Mouse (Mus musculus) embryonic facial prominence, embryonic 13.5 days (tissue): Measurements from ENCODE around the gene Plekhm3. TPM values are rescaled to one million over a fixed set of nuclear protein-coding genes. Genes with fewer than 3 reads are reported as not detected.

ENCODE experiments used
- ATAC-seq: fragments of 200-750 bp; cut with Nextera tagmentation; 2 replicates; pipeline ENCODE4 v1.8.0; 2017; ENCODE audit warnings: low read depth; ENCODE audit not compliant: insufficient number of reproducible peaks, insufficient read depth, low FRiP score, low TSS enrichment
- H3K27ac ChIP-seq: fragments of 300-500 bp; sonication (generic); 2 replicates; pipeline ENCODE4 v1.5.1; 2015; ENCODE audit warnings: moderate library complexity, mild to moderate bottlenecking, inconsistent platforms
- H3K27me3 ChIP-seq: fragments of 300-500 bp; sonication (generic); 2 replicates; pipeline ENCODE4 v1.6.1; 2015; ENCODE audit warnings: mild to moderate bottlenecking, inconsistent platforms
- H3K36me3 ChIP-seq: fragments of 300-500 bp; sonication (generic); 2 replicates; pipeline ENCODE4 v1.6.1; 2015; ENCODE audit warnings: mild to moderate bottlenecking, inconsistent platforms
- H3K4me1 ChIP-seq: fragments of 300-500 bp; sonication (generic); 2 replicates; pipeline ENCODE4 v1.6.1; 2015; ENCODE audit warnings: inconsistent platforms
- H3K4me2 ChIP-seq: fragments of 300-500 bp; sonication (generic); 2 replicates; pipeline ENCODE4 v1.6.1; 2015; ENCODE audit warnings: moderate library complexity, mild to moderate bottlenecking, inconsistent platforms
- H3K4me3 ChIP-seq: fragments of 300-500 bp; sonication (generic); 2 replicates; pipeline ENCODE4 v1.5.1; 2015; ENCODE audit warnings: mild to moderate bottlenecking, inconsistent platforms
- H3K9ac ChIP-seq: fragments of 300-500 bp; sonication (generic); 2 replicates; pipeline ENCODE4 v1.6.1; 2015; ENCODE audit warnings: mild to moderate bottlenecking, inconsistent platforms
- H3K9me3 ChIP-seq: fragments of 300-500 bp; sonication (generic); 2 replicates; pipeline ENCODE4 v1.6.1; 2016; ENCODE audit warnings: inconsistent platforms
- WGBS: fragments of 180-500 bp; shearing (Covaris S2); methylation state at CpG from one replicate; pipeline ENCODE4 v1.1.7; 2015; ENCODE audit warnings: mixed read lengths; 5-methylcytosine and 5-hydroxymethylcytosine counted together
- polyA plus RNA-seq: library from polyadenylated mRNA; unstranded; fragments of >200 nt; fragmentation: Nextera tagmentation; extraction: Ambion mirVana; gene quantifications from 2 replicates; pipeline ENCODE4 v1.2.1, GENCODE M21; 2015

Plekhm3 gene
- polyA plus RNA-seq, 1 experiment from 2014 or later: 8.7 TPM

GRCm38 (mm10) chr1:64875156-64875555 lies 81.5 kb downstream of the Plekhm3 start:
- Histone ChIP-seq H3K4me1 (no peaks in the 10 kb centered on the region), H3K9ac (no peak overlapping the region), H3K36me3 (0 out of 2 replicates have a peak, but pooled peaks cover 5% of the 10 kb centered on the region), H3K27me3 (no peaks in the 10 kb centered on the region), H3K4me2 (no peak overlapping the region), H3K4me3 (no peak overlapping the region), H3K27ac (no peak overlapping the region), H3K9me3 (no peaks in the 10 kb centered on the region)
- ATAC-seq: no peak
- WGBS: 81% methylated on average over 1 of the region's 1 CpGs

DNA sequence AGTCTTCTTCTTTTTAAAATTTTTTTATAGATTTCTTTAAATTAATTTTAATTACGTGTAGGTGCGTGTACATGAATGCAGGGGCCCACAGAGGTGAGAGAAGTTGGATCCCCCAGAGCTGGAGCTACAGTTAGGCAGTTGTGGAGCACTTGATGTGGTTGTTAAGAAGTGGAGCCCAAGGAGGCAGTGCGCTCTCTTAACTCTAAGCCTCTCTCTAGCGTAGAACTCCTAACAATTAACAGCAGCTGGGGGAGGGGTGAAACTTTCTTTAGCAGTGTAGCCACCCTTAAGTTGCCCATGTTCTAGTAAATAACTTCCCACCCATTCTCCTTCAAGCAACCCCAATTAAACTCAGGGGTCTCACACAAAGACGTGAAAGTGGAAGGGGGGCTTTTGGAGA lies 84.7 kb downstream of the Plekhm3 start:
- Histone ChIP-seq H3K4me3 (no peak overlapping the region), H3K27ac (no peak overlapping the region), H3K4me2 (no peak overlapping the region), H3K4me1 (peaks cover 5% of the 10 kb centered on the region; the same call in 1 of the 2 replicates), H3K27me3 (no peaks in the 10 kb centered on the region), H3K36me3 (0 out of 2 replicates have a peak, but pooled peaks cover 1% of the 10 kb centered on the region), H3K9ac (no peak overlapping the region), H3K9me3 (no peaks in the 10 kb centered on the region)
- 75% methylated on average over 5 of the region's 5 CpGs for WGBS
- no peak for ATAC-seq

DNA sequence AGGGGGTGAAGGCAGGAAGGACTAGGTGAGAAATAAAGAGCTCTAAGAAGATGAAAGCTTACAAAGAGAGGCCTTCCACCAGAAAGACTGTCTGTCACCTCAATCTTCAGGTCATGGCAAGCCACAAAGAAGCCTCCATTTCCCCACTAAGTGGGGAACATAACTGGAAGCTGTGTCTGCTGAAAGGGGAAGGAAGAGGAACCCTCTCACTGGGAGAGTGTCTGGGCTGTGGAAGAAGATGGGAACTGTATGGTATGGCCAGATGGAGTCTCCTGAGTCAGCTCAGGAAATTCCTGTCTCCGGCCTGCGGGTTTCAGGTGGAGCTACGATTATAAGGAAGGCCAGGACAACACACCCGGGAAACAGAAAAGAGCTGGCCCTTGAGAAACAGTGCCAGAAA lies 88.9 kb downstream of the Plekhm3 start:
- no peak for ATAC-seq
- H3K36me3 ChIP-seq: no peaks in the 10 kb centered on the region
- 63% methylated on average over 4 of the region's 4 CpGs for WGBS
- no peak overlapping the region for H3K9ac ChIP-seq
- H3K27me3 ChIP-seq: no peaks in the 10 kb centered on the region
- no peak overlapping the region for H3K4me3 ChIP-seq
- H3K4me1 ChIP-seq: peaks cover 5% of the 10 kb centered on the region; the same call in 1 of the 2 replicates
- no peaks in the 10 kb centered on the region for H3K9me3 ChIP-seq
- no peak overlapping the region for H3K4me2 ChIP-seq
- no peak overlapping the region for H3K27ac ChIP-seq

- no peak overlapping the region for H3K9ac ChIP-seq
- WGBS: 68% methylated on average over 1 of the region's 1 CpGs
- no peaks in the 10 kb centered on the region for H3K36me3 ChIP-seq
- H3K27ac ChIP-seq: no peak overlapping the region
- no peaks in the 10 kb centered on the region for H3K9me3 ChIP-seq
- H3K4me3 ChIP-seq: no peak overlapping the region
- no peak overlapping the region for H3K4me2 ChIP-seq
- ATAC-seq: no peak
- peaks cover 5% of the 10 kb centered on the region; the same call in 1 of the 2 replicates for H3K4me1 ChIP-seq
- no peaks in the 10 kb centered on the region for H3K27me3 ChIP-seq
Observed at GRCm38 (mm10) chr1:64866140-64866539, 90.5 kb downstream of the Plekhm3 start.

GRCm38 (mm10) chr1:64860235-64860920 lies 96.2 kb downstream of the Plekhm3 start:
- no peaks in the 10 kb centered on the region for H3K9me3 ChIP-seq
- no peak overlapping the region for H3K27ac ChIP-seq
- no peaks in the 10 kb centered on the region for H3K4me1 ChIP-seq
- no peak overlapping the region for H3K4me3 ChIP-seq
- H3K36me3 ChIP-seq: no peaks in the 10 kb centered on the region
- H3K27me3 ChIP-seq: no peaks in the 10 kb centered on the region
- ATAC-seq: no peak
- H3K9ac ChIP-seq: no peak overlapping the region
- 86% methylated on average over 11 of the region's 11 CpGs for WGBS
- no peak overlapping the region for H3K4me2 ChIP-seq

- no peak overlapping the region for H3K9ac ChIP-seq
- no peaks in the 10 kb centered on the region for H3K36me3 ChIP-seq
- no peak overlapping the region for H3K27ac ChIP-seq
- no peaks in the 10 kb centered on the region for H3K4me1 ChIP-seq
- H3K27me3 ChIP-seq: no peaks in the 10 kb centered on the region
- H3K4me3 ChIP-seq: no peak overlapping the region
- ATAC-seq: no peak
- no peak overlapping the region for H3K4me2 ChIP-seq
- WGBS: 91% methylated on average over 5 of the region's 5 CpGs
- no peaks in the 10 kb centered on the region for H3K9me3 ChIP-seq
Observed at GRCm38 (mm10) chr1:64859826-64860225, 96.8 kb downstream of the Plekhm3 start.

DNA sequence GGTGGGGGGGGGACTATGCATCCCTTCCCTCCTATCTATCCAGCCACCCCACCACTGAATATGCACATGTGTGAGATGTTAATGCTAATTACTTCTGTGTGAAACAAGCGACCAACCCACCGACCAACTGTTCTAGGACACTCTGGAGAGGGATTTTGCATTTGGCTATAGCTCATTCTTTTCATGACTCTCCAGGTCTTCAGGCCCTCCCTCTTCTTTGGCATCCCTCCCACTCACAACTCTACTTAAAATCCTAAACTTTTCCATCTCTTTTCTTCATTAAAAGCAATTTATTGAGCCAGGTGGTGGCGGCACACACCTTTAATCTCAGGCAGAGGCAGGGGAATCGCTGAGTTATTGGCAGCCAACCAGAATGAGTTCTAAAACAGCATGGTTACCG lies 101.8 kb downstream of the Plekhm3 start:
- Histone ChIP-seq H3K9me3 (no peaks in the 10 kb centered on the region), H3K4me2 (no peak overlapping the region), H3K9ac (no peak overlapping the region), H3K36me3 (no peaks in the 10 kb centered on the region), H3K27ac (no peak overlapping the region), H3K27me3 (no peaks in the 10 kb centered on the region), H3K4me1 (peaks cover 17% of the 10 kb centered on the region), H3K4me3 (no peak overlapping the region)
- 77% methylated on average over 5 of the region's 5 CpGs for WGBS
- no peak for ATAC-seq

DNA sequence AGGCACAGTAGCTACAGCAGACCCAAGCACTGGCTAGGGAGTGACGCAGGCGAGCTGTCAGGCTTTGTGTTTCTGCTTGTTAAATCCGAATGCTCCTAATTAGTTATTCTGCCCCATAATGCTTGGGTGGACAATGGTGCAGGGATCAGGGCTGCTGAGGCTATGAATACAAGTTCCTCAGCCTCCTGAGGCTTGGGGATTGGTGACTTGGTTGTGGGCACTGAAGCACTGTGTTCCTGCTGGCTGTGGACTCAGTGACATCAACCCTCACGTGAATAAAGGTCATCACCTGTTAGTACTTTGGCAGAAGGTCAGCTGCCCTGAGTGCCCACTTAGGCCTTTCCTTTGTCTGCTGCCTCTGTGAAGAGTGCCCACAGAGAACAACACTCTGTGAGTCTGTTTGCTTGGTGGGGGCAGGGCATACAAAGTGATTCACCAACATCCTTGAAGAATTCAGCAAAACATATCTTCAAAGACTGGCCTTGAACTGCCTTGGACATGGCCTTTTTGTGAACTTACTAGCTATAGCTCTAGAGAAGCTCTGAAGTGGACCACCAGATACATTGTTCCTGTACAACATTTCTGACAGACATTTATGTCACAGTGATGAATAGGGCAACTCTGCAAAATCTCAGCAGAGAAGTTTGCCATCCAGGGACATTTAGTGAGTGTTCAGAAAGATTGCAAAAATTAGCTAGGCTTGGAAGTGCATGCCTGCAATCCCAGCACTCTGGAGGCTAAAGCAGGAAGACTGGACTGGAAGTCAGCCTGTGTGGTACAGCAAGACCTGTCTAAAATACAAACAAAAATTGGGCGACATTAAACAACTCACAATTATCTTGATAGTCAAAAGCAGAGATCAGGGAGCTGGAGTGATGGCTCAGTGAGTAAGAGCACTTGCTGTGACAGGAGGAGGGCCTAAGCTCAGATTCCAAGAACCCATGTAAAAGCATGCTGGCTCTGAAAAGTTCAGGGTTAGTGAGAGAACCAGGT lies 102.6 kb downstream of the Plekhm3 start:
- H3K9me3 ChIP-seq: no peaks in the 10 kb centered on the region
- no peak overlapping the region for H3K4me3 ChIP-seq
- no peak overlapping the region for H3K9ac ChIP-seq
- no peak for ATAC-seq
- H3K36me3 ChIP-seq: no peaks in the 10 kb centered on the region
- H3K27me3 ChIP-seq: no peaks in the 10 kb centered on the region
- no peak overlapping the region for H3K27ac ChIP-seq
- 60% methylated on average over 5 of the region's 5 CpGs for WGBS
- H3K4me2 ChIP-seq: no peak overlapping the region
- H3K4me1 ChIP-seq: peaks cover 19% of the 10 kb centered on the region

GRCm38 (mm10) chr1:64853244-64853643 lies 103.4 kb downstream of the Plekhm3 start:
- H3K27me3 ChIP-seq: no peaks in the 10 kb centered on the region
- H3K9ac ChIP-seq: no peak overlapping the region
- WGBS: 79% methylated on average over 2 of the region's 2 CpGs
- H3K4me1 ChIP-seq: peaks cover 19% of the 10 kb centered on the region
- ATAC-seq: no peak
- no peak overlapping the region for H3K4me2 ChIP-seq
- H3K36me3 ChIP-seq: no peaks in the 10 kb centered on the region
- H3K9me3 ChIP-seq: no peaks in the 10 kb centered on the region
- no peak overlapping the region for H3K4me3 ChIP-seq
- no peak overlapping the region for H3K27ac ChIP-seq

- H3K4me1 ChIP-seq: peaks cover 22% of the 10 kb centered on the region
- H3K27ac ChIP-seq: no peak overlapping the region
- no peaks in the 10 kb centered on the region for H3K36me3 ChIP-seq
- ATAC-seq: no peak
- no peaks in the 10 kb centered on the region for H3K27me3 ChIP-seq
- H3K4me3 ChIP-seq: no peak overlapping the region
- no peak overlapping the region for H3K9ac ChIP-seq
- WGBS: 74% methylated on average over 2 of the region's 2 CpGs
- no peak overlapping the region for H3K4me2 ChIP-seq
- H3K9me3 ChIP-seq: no peaks in the 10 kb centered on the region
Observed at GRCm38 (mm10) chr1:64852272-64852671, 104.4 kb downstream of the Plekhm3 start.

- Histone ChIP-seq H3K4me3 (no peak overlapping the region), H3K9me3 (no peaks in the 10 kb centered on the region), H3K4me2 (no peak overlapping the region), H3K27ac (no peak overlapping the region), H3K36me3 (no peaks in the 10 kb centered on the region), H3K9ac (no peak overlapping the region), H3K4me1 (peaks cover 22% of the 10 kb centered on the region), H3K27me3 (no peaks in the 10 kb centered on the region)
- ATAC-seq: no peak
- 73% methylated on average over 2 of the region's 2 CpGs for WGBS
Observed at GRCm38 (mm10) chr1:64850345-64850744, 106.3 kb downstream of the Plekhm3 start.

- ATAC-seq: no peak
- Histone ChIP-seq H3K36me3 (no peaks in the 10 kb centered on the region), H3K4me1 (peaks cover 28% of the 10 kb centered on the region), H3K4me2 (no peak overlapping the region), H3K9me3 (no peaks in the 10 kb centered on the region), H3K27me3 (no peaks in the 10 kb centered on the region), H3K9ac (no peak overlapping the region), H3K27ac (no peak overlapping the region), H3K4me3 (no peak overlapping the region)
- WGBS: 28% methylated on average over 1 of the region's 1 CpGs
Observed at GRCm38 (mm10) chr1:64848996-64849395, 107.6 kb downstream of the Plekhm3 start.
